Comparison of ENCODE assay signal across 21 mouse cellular contexts in the genomic region with DNA sequence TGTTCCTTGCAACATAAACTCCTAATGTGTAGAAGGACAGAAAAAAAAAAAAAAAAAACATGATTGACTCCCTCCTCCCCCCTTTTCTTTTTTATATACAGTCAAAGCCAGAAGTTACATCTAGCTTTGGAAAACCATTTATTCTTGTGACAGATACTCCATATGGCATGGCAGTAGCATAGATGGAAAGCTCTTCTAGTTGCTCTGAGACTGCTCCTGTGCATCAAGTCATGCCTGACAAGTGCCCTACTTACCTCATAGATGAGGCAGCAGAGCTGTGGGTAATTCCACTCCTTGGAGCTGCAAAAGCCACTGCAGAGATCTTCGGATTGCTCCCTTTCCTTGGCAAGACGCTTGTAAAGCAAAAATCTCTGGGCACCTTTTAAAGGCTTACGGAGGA.
"Had no signal": no experiment of that assay in that cellular context is flagged by ENCODE, and none has a peak within 500 bp of the region (broad histone marks: within the 10 kb centered on the region; RNA-seq: fewer than 3 reads in every experiment).

No protein-coding gene starts in this region.

- H3K9ac ChIP-seq: liver, embryonic 12.5 days; liver, embryonic 15.5 days; lung, embryonic 15.5 days; neural tube, embryonic 12.5 days; neural tube, embryonic 15.5 days had no signal

- DNase-seq: kidney, adult 2 months; kidney, postnatal 25 days; layer of hippocampus, postnatal 36 days; left cerebral cortex, postnatal 4 days; liver; lung, adult 18-20 months; lung, postnatal 10 days; lung, postnatal 36 days; midbrain, embryonic 14.5 days; retina, postnatal 1 day; thymus, adult 18-20 months; thymus, postnatal 36 days had no signal

- H3K4me2 ChIP-seq: liver, embryonic 12.5 days; liver, embryonic 15.5 days; lung, embryonic 15.5 days; neural tube, embryonic 12.5 days; neural tube, embryonic 15.5 days had no signal

- H3K36me3 ChIP-seq: liver, embryonic 12.5 days; liver, embryonic 15.5 days; lung, embryonic 15.5 days; midbrain, embryonic 10.5 days; neural tube, embryonic 12.5 days; neural tube, embryonic 15.5 days had no signal

- H3K4me1 ChIP-seq: liver, embryonic 12.5 days; liver, embryonic 15.5 days; megakaryocyte, embryonic 14.5 days had no signal

- H3K27me3 ChIP-seq: liver, embryonic 12.5 days; liver, embryonic 15.5 days; lung, embryonic 15.5 days; megakaryocyte, embryonic 14.5 days; neural tube, embryonic 12.5 days; neural tube, embryonic 15.5 days had no signal

- ATAC-seq: liver, embryonic 12.5 days had no signal

- H3K9me3 ChIP-seq: liver, embryonic 12.5 days; liver, embryonic 15.5 days; lung, embryonic 15.5 days; midbrain, embryonic 10.5 days; neural tube, embryonic 12.5 days; neural tube, embryonic 15.5 days had no signal

- H3K4me3 ChIP-seq: left cerebral cortex, adult 2 months; liver, embryonic 12.5 days; liver, embryonic 15.5 days; lung, embryonic 15.5 days; megakaryocyte, embryonic 14.5 days; midbrain, embryonic 10.5 days; neural tube, embryonic 12.5 days; neural tube, embryonic 15.5 days had no signal

- H3K27ac ChIP-seq: kidney, postnatal 0 days; liver, embryonic 12.5 days; liver, embryonic 15.5 days; lung, embryonic 15.5 days; midbrain, embryonic 10.5 days; neural tube, embryonic 12.5 days; neural tube, embryonic 15.5 days had no signal
